Mouse (Mus musculus): ENCODE results near the gene Pttg1ip. TPM values are rescaled to one million over a fixed set of nuclear protein-coding genes. Genes with fewer than 3 reads are reported as not detected.

The Pttg1ip gene
- 115 and 142 TPM in 2 replicates for total RNA-seq (2012; rRNA removed)

DNA sequence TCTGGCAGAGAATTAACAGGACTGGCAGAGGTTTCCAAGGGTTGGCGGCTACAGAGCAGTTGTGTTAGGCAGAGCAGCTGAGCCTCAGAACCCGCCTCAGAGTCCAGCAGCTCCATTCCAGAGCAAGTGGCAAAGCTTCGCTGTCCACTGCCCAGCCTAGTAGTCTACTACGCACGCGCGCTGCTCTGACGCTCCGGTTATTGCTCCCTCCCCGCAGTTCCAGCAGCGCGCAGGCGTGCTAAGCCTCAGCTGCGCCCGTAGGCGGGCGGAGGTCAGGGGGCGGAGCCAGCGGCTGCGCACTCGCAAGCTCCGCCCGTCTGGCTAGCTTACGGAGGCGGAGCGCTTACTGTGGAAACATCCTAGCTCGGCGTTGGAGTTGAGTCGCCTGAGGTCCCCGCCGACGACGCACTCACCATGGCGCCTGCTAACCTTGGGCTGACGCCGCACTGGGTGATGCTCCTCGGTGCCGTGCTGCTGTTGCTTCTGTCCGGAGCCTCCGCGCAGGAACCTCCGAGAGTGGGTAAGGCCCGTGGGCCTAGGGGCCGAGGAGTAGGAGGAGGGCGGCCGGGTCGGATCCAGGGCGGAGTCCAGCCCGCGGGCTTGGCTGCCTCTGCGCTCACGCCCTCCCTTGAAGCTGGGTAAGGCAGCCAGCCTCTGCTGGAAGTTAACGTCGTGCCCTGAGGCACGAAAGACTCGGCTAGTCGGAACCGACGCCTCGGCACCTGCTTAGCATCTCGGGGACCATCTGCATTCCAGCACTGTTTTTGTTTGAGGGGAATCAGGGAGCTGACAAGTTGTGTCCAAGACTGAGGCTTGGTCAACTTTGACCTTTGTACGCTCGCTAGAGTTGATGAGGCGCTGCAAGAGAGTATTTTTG is at the start of gene Pttg1ip:
TSS of gene Pttg1ip (plus strand) at position 313 of the 877 bp plus-strand sequence.
- peak within 1 kb of the TSS; percentile 86 to 97 for H3K4me3 ChIP-seq (ENCODE audit: insufficient read depth in 1 of 2, low read depth in 1 of 2, low read length in 2 of 2, poor library complexity in 1 of 2, severe bottlenecking in 1 of 2)
- in situ Hi-C loops (cut with MboI; ENCODE audit: low sequenced_read_pairs in 2 of 2, unreplicated experiment in 2 of 2): no loop called here
- H3K36me3 ChIP-seq (ENCODE audit: control insufficient read depth, insufficient read depth, low read length, poor library complexity, severe bottlenecking): peaks cover 4% of the 10 kb centered on the region; the same call in 1 of the 2 replicates
- DNase-seq (ENCODE audit: low read depth, low spot score): peak; percentile 88
- H3K27ac ChIP-seq (ENCODE audit: insufficient read depth, low read depth, low read length, poor library complexity, severe bottlenecking): peak within 1 kb of the TSS; percentile 78
- TF ChIP-seq HCFC1 (IDR thresholded peaks at IDR 0.05; ENCODE audit: borderline replicate concordance, insufficient read depth, low read length): peak; percentile 14; the same call in 1 of the 2 replicates
- TF ChIP-seq CHD2 (IDR thresholded peaks at IDR 0.05; ENCODE audit: low read depth, low read length): no peak
- H3K9ac ChIP-seq (ENCODE audit: insufficient read depth, low read depth, low read length, poor library complexity, severe bottlenecking): peak within 1 kb of the TSS; percentile 82
- no peaks in the 10 kb centered on the region for H3K9me3 ChIP-seq (ENCODE audit: control insufficient read depth, insufficient read depth, low read depth, low read length)
- peaks cover 2 to 17% of the 10 kb centered on the region in 2 experiments; a peak in 3 of 4 replicates for H3K4me1 ChIP-seq (ENCODE audit: control insufficient read depth in 2 of 2, insufficient read depth in 2 of 2, low read length in 2 of 2, poor library complexity in 1 of 2)

DNA sequence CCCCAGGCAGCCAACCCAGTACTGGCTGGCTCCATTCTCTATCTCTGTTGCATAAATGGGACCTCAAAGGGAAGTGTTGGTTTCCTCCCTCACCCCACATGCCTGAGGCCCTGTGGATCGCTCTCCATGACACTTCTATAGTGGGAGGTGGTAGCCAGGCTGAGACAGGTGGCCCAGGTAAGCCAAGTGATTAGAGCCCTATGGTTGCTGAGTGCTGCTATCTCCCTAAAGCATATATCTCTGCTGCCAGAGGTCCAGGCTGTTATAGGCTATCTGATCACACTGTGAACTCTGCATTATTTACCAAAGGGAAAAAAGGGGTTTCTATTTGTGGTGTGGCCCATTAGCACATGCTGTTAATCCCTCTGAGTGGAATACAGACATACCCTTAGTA is 49.5 kb upstream of the Pttg1ip start:
- Histone ChIP-seq H3K9ac (ENCODE audit: insufficient read depth, low read depth, low read length, poor library complexity, severe bottlenecking) (no peak overlapping the region), H3K9me3 (ENCODE audit: control insufficient read depth, insufficient read depth, low read depth, low read length) (no peaks in the 10 kb centered on the region), H3K36me3 (ENCODE audit: control insufficient read depth, insufficient read depth, low read length, poor library complexity, severe bottlenecking) (no peaks in the 10 kb centered on the region), H3K27ac (ENCODE audit: insufficient read depth, low read depth, low read length, poor library complexity, severe bottlenecking) (no peak overlapping the region), H3K4me1 (ENCODE audit: control insufficient read depth in 2 of 2, insufficient read depth in 2 of 2, low read length in 2 of 2, poor library complexity in 1 of 2) (no peaks in the 10 kb centered on the region), H3K4me3 (ENCODE audit: insufficient read depth in 1 of 2, low read depth in 1 of 2, low read length in 2 of 2, poor library complexity in 1 of 2, severe bottlenecking in 1 of 2) (no peak overlapping the region)
- no peak for DNase-seq (ENCODE audit: low read depth, low spot score)
- TF ChIP-seq MAFK (IDR thresholded peaks at IDR 0.05; ENCODE audit: insufficient read depth, low read depth, low read length) (no peak), ZC3H11A (IDR thresholded peaks at IDR 0.05; ENCODE audit: borderline replicate concordance, low read depth, low read length) (no peak), ZNF384 (IDR thresholded peaks at IDR 0.05; ENCODE audit: low read depth, low read length) (no peak), HCFC1 (IDR thresholded peaks at IDR 0.05; ENCODE audit: borderline replicate concordance, insufficient read depth, low read length) (no peak), CHD2 (IDR thresholded peaks at IDR 0.05; ENCODE audit: low read depth, low read length) (no peak)
- in situ Hi-C loops (cut with MboI; ENCODE audit: low sequenced_read_pairs in 2 of 2, unreplicated experiment in 2 of 2): no loop called here

DNA sequence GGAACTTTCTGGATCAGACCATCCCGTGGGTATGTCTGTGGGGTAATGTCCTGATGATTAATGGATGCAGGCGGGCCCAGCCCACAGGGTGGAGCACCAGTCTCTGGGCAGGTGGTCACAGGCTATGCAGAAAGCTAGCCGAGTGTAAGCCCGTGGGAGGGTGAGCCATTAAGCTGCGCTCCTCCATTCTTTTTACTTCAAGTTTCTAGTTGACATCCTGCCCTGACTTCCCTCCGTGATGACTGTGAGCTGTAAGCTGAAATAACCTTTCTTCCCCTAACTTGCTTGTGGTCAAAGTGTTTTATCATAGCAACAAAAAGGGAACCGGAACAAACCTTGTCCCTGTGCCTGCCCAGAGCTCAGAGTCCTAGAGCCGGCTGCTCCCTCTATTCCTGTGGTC is 44.8 kb upstream of the Pttg1ip start:
- Histone ChIP-seq H3K36me3 (ENCODE audit: control insufficient read depth, insufficient read depth, low read length, poor library complexity, severe bottlenecking) (no peaks in the 10 kb centered on the region), H3K27ac (ENCODE audit: insufficient read depth, low read depth, low read length, poor library complexity, severe bottlenecking) (no peak overlapping the region), H3K4me1 (ENCODE audit: control insufficient read depth in 2 of 2, insufficient read depth in 2 of 2, low read length in 2 of 2, poor library complexity in 1 of 2) (no peaks in the 10 kb centered on the region), H3K9me3 (ENCODE audit: control insufficient read depth, insufficient read depth, low read depth, low read length) (no peaks in the 10 kb centered on the region), H3K9ac (ENCODE audit: insufficient read depth, low read depth, low read length, poor library complexity, severe bottlenecking) (no peak overlapping the region), H3K4me3 (ENCODE audit: insufficient read depth in 1 of 2, low read depth in 1 of 2, low read length in 2 of 2, poor library complexity in 1 of 2, severe bottlenecking in 1 of 2) (no peak overlapping the region)
- in situ Hi-C loops (cut with MboI; ENCODE audit: low sequenced_read_pairs in 2 of 2, unreplicated experiment in 2 of 2): no loop called here
- no peak for TF ChIP-seq ZC3H11A (IDR thresholded peaks at IDR 0.05; ENCODE audit: borderline replicate concordance, low read depth, low read length)
- TF ChIP-seq MAFK (IDR thresholded peaks at IDR 0.05; ENCODE audit: insufficient read depth, low read depth, low read length): no peak
- no peak for TF ChIP-seq HCFC1 (IDR thresholded peaks at IDR 0.05; ENCODE audit: borderline replicate concordance, insufficient read depth, low read length)
- no peak for TF ChIP-seq CHD2 (IDR thresholded peaks at IDR 0.05; ENCODE audit: low read depth, low read length)
- no peak for TF ChIP-seq ZNF384 (IDR thresholded peaks at IDR 0.05; ENCODE audit: low read depth, low read length)
- DNase-seq (ENCODE audit: low read depth, low spot score): no peak

DNA sequence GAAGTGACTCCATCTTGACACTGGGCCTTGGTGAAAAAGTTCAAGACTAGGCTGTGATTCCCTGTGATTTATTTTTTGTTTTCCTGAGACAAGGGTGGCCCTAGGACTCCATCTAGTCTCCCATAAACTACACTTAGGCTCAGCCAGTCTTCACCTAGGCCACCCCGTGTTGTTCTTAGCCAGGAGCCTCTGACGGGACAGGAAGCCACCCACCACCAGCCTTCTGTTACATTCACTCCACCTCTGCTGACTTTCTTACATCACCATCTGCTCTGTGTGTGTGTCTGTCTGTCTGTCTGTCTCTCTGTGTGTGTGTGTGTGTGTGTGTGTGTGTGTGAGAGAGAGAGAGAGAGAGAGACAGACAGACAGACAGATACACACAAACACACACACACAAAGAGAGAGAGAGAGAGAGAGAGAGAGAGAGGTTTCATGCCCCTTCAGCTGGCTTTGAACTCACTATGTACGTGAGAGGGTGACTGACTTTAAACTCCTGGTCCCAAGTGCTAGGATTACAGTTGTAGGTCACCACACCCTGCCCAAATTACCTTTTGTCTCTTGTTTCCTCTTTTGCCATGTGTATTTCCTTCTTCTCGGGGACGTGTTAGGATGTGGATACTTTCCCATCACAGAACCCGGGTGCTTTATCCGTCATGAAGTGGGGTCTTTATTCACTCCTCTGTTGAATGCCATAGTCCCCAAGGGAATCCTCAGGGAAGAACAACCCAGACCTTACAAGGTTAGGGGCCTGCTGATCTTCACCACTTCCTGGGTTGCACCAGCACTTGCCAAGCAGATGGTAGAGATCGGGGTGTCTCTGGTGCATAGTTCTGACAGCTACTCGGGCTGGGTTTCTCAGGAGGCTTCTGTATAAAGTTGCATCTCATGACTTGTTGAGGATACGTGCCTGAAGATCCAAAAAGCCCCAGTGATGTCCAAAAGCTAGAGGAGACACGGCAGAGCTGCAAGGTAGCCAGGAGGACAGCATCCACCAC is 44.0 kb upstream of the Pttg1ip start:
- H3K9ac ChIP-seq (ENCODE audit: insufficient read depth, low read depth, low read length, poor library complexity, severe bottlenecking): no peak overlapping the region
- TF ChIP-seq ZC3H11A (IDR thresholded peaks at IDR 0.05; ENCODE audit: borderline replicate concordance, low read depth, low read length) (no peak), MAFK (IDR thresholded peaks at IDR 0.05; ENCODE audit: insufficient read depth, low read depth, low read length) (no peak), ZNF384 (IDR thresholded peaks at IDR 0.05; ENCODE audit: low read depth, low read length) (no peak), HCFC1 (IDR thresholded peaks at IDR 0.05; ENCODE audit: borderline replicate concordance, insufficient read depth, low read length) (no peak), CHD2 (IDR thresholded peaks at IDR 0.05; ENCODE audit: low read depth, low read length) (no peak)

More for the DNA sequence above, 44.0 kb upstream of the Pttg1ip start:
- in situ Hi-C loops (cut with MboI; ENCODE audit: low sequenced_read_pairs in 2 of 2, unreplicated experiment in 2 of 2): no loop called here
- no peak overlapping the region for H3K27ac ChIP-seq (ENCODE audit: insufficient read depth, low read depth, low read length, poor library complexity, severe bottlenecking)
- H3K36me3 ChIP-seq (ENCODE audit: control insufficient read depth, insufficient read depth, low read length, poor library complexity, severe bottlenecking): no peaks in the 10 kb centered on the region
- H3K4me3 ChIP-seq (ENCODE audit: insufficient read depth in 1 of 2, low read depth in 1 of 2, low read length in 2 of 2, poor library complexity in 1 of 2, severe bottlenecking in 1 of 2): no peak overlapping the region
- H3K9me3 ChIP-seq (ENCODE audit: control insufficient read depth, insufficient read depth, low read depth, low read length): no peaks in the 10 kb centered on the region
- no peak for DNase-seq (ENCODE audit: low read depth, low spot score)
- no peaks in the 10 kb centered on the region for H3K4me1 ChIP-seq (ENCODE audit: control insufficient read depth in 2 of 2, insufficient read depth in 2 of 2, low read length in 2 of 2, poor library complexity in 1 of 2)
